Mouse (Mus musculus) cerebellum, adult 2 months (tissue): Measurements from ENCODE around the gene Ermard. TPM values are rescaled to one million over a fixed set of nuclear protein-coding genes. Genes with fewer than 3 reads are reported as not detected.
"Not testable (repeated sequence)": the region's sequence is repeated elsewhere in the genome, so short reads cannot be mapped to it uniquely, and the experiment has no call there.

ENCODE experiments used
- DNase-seq, 2 experiments: peaks; one replicate each; pipeline ENCODE4 v3.0.0; 2021
- H3K27ac ChIP-seq: fragments of 200-500 bp; 2 replicates; pipeline ENCODE4 v1.5.1; 2012; ENCODE audit warnings: low read length, control low read depth, inconsistent platforms; ENCODE audit not compliant: insufficient read depth
- H3K27me3 ChIP-seq: fragments of 200-500 bp; 2 replicates; pipeline ENCODE4 v1.6.1; 2012; ENCODE audit warnings: inconsistent platforms, mild to moderate bottlenecking, low read length, moderate library complexity; ENCODE audit not compliant: control insufficient read depth, insufficient read depth
- H3K4me1 ChIP-seq: fragments of 200-500 bp; 2 replicates; pipeline ENCODE4 v1.6.1; 2011; ENCODE audit warnings: low read length; ENCODE audit not compliant: control insufficient read depth, insufficient read depth
- H3K4me3 ChIP-seq: fragments of 200-500 bp; replicated peaks from 2 replicates; pipeline ENCODE3; 2011; ENCODE audit warnings: mild to moderate bottlenecking, low read depth, low read length, control low read depth; ENCODE audit not compliant: insufficient read depth
- WGBS: fragments of 180-500 bp; shearing (Covaris S2); methylation state at CpG from one replicate; pipeline ENCODE4 v1.1.7; 2018; 5-methylcytosine and 5-hydroxymethylcytosine counted together
- polyA plus RNA-seq: library from polyadenylated mRNA; depleted of rRNA; stranded (reverse); fragments of >200 nt; gene quantifications from 2 replicates; pipeline ENCODE4 v1.2.3, GENCODE M21; 2012; rRNA removed

The Ermard gene
- polyA plus RNA-seq, result 107 and 119 TPM in 2 replicates

DNA sequence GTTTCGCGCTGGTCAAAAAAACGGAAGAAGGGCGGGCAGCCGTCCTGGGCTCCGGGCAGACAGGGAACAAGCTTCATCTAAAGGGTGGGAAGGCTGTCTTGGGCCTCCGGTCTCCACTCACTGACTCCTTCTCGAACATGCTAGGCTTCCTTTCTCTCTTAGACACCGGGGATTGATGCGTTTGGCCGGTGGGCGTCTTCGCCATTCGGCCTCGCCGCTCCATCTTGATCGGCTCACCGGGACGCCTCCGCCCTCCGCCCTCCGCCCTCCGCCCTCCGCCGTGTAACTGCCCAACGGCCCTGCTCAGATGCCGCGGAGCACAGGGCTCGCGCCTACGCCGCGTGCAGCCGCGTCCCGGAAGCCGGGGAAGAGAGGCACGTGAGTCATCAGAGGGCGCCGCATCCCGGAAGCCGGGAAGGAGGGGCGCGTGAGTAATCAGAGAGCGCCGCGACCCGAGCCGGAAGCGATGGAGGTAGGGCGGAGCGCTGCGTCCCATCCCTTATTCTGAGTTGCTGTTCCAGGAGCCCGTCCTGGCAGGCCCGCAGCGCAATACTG lies at the start of gene Ermard, which contains the start of the genes Tcte3 and Gm3448:
Gene Ermard (plus strand): TSS at position 34 of the 555 bp plus-strand sequence.
Gene Tcte3 (minus strand): TSS at position 314 of the 555 bp plus-strand sequence.
Gene Gm3448 (minus strand): TSS at position 363 of the 555 bp plus-strand sequence.
- H3K4me1 ChIP-seq, H3K4me3 ChIP-seq, H3K27ac ChIP-seq, H3K27me3 ChIP-seq: not testable (repeated sequence)
- peak; percentile 57 to 71 for DNase-seq
- no CpG with 5 or more reads among the region's 56 CpGs for WGBS

DNA sequence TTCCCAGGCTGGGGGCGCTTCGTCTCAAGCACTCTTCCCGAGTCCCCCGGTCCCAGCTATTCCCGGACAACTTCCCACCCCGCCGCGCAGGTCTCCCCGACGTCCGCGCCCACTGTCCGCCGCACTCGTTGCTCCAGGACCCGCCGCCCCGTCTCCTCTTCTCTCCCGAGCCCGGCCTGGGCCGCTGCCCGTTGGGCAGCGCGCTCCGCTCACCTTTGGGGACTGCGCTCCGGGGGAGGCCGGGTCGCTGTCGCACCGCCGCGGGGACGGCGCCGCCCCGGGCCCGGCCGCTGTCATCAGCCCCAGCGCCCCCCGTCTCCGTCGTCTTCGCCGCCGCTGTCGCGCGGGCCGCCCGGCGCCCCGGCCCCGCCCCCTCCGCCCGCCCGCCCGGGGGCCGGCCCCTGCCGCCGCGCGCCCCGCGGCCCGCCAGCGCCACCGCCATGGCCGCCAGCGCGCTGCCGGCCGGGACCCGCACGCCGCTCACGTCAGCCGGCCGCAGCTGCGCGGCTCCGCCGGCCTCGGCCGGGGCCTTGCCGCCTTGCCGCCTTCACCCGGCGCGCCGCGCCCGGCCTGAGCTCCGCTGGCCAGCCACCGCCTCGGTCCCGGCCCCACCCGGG lies 48.4 kb upstream of the Ermard start:
- not testable (repeated sequence) for H3K4me1 ChIP-seq, H3K27me3 ChIP-seq, H3K4me3 ChIP-seq, H3K27ac ChIP-seq, DNase-seq
- no CpG with 5 or more reads among the region's 98 CpGs for WGBS

DNA sequence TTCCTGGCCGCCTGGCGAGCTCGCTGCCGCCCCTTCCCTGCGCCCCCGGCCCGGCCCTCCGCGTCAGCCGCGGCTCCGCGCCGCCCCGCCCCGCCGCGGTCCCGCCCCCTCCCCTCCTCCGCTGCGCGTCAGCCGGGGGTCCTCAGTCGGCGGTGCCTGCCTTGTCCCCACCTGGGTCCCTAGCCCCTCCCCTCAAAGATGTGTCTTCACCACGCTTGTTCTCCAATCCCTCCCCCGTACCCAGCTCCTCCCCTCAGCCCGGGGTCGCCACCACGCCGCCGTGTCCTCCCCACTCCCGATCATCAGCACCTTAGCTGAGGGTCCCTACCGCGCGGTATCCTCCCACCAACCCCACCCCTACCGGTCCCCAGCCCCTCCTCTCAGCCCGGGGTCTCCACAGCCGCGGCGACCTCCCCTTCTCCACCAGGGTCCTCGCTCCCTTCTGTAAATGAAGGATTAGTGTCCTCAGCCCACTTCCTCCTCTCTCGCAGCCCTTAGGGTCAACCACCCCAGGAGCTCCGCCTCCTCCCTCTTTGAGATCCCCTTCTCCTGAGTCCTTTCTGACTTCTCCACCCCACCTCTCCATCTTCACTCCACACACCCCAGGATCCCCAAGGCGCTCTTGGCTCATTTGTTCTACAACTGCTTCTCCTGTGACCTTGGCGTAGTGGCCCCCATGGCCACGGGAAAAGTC lies 47.7 kb upstream of the Ermard start:
- not testable (repeated sequence) for H3K27me3 ChIP-seq, H3K4me1 ChIP-seq, H3K27ac ChIP-seq, H3K4me3 ChIP-seq, DNase-seq
- no CpG with 5 or more reads among the region's 47 CpGs for WGBS

DNA sequence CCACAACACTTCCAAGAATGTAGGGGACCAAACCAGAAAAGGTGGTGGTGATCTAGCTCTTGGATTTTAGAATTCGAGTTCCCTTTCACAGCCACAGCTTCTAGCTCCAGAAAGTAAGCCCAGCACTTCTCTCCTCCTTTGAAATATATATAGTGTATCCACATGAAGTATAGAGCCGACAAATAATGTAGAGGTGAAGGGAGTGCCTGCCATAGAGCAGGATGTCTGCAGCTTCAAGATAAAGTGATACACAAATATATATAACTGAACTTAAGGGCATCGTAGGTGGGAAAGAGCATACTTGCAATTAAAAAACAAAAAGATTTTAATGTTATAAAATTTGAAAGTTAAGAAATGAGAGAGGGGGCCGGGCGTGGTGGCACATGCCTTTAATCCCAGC lies 46.9 kb upstream of the Ermard start:
- not testable (repeated sequence) for H3K4me3 ChIP-seq, H3K4me1 ChIP-seq, H3K27ac ChIP-seq, H3K27me3 ChIP-seq, DNase-seq
- WGBS, result no CpG with 5 or more reads among the region's 5 CpGs

DNA sequence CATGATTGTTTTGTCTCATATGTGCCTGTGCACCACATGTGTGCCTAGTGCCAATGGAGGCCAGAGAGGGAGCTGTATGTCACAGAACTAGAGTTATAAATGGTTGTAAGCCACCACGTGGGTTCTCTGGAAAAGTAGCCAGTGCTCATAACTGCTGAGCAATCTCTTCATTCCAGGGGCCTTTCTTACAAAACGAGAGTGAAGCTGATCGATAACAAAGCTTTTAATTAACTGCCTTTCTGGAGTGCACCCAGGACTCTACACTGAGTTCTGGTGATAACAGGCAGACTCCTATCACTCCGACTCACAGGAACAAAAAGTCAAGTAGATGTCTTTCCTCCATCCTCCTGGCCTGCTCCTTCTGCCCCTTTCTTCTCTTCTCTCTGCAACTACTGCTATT lies 41.0 kb upstream of the Ermard start:
- WGBS, result no CpG with 5 or more reads among the region's 4 CpGs
- not testable (repeated sequence) for H3K27ac ChIP-seq, H3K27me3 ChIP-seq, DNase-seq, H3K4me1 ChIP-seq, H3K4me3 ChIP-seq

DNA sequence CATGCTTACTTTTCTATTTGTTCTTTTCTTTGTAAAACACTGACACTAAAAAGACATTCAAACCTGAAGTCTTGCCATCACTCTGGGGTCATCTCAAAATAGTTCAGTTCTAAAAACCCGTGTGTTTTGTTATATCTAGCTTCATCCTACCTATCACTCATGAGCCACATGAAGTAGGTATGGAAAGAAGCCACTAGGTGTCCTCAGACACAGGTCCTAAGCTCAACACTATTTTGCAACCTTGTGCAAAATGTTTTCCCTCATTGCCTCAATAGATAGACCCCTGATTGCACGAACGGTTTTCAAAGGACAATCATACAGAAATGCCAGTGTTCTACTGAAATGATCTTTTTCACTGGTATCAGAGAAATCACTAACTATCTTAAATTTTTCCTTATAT lies 31.9 kb upstream of the Ermard start:
- not testable (repeated sequence) for H3K4me1 ChIP-seq, H3K4me3 ChIP-seq, H3K27me3 ChIP-seq, DNase-seq, H3K27ac ChIP-seq
- no CpG with 5 or more reads among the region's 3 CpGs for WGBS

DNA sequence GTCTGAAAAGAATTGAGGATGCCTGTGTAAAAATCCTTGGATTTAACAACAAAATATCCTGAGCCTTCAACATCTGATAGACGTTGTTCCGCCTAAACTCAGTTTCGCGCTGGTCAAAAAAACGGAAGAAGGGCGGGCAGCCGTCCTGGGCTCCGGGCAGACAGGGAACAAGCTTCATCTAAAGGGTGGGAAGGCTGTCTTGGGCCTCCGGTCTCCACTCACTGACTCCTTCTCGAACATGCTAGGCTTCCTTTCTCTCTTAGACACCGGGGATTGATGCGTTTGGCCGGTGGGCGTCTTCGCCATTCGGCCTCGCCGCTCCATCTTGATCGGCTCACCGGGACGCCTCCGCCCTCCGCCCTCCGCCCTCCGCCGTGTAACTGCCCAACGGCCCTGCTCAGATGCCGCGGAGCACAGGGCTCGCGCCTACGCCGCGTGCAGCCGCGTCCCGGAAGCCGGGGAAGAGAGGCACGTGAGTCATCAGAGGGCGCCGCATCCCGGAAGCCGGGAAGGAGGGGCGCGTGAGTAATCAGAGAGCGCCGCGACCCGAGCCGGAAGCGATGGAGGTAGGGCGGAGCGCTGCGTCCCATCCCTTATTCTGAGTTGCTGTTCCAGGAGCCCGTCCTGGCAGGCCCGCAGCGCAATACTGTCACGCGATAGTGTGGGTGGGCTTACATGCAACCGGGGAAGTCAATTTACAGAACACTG lies 31.1 kb upstream of the Ermard start, which contains the start of gene Gm3435:
Gene Gm3435 (plus strand): TSS at position 471 of the 708 bp plus-strand sequence.
- not testable (repeated sequence) for H3K27me3 ChIP-seq, H3K4me1 ChIP-seq, H3K27ac ChIP-seq, H3K4me3 ChIP-seq, DNase-seq
- WGBS, result no CpG with 5 or more reads among the region's 60 CpGs

DNA sequence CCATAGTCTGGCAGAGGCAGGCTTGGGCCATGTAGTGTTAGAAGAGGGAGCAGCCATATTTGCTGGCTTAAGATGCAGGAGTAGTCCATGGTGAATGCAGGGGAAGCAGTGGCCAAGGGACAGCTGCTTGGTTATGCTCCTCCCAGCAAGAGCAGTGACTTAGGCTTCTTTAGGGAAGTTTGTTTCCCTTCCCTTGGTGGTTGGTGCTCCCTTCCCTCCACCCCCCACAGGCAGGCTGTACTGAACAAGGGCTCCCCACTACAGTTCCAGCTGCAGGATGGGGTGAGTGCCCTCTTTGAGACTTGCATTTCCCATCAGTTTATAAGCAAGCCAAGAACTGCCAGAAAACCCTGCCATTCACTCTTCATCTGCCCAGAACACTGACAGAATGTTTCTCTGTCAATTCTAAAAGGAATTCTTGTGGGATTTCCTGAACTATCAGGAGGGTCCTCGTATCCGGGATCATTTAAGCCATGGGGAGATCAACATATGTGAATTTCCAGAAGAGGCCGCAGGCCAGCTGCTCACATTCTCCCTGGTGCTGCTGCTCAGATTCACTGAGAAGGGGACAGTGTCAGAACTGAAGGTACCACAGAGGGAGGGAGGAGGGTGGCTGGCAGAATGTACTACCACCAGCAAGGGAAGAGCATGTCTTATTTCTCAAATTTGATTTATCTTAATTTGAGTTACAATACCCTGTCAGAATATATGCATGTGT lies 19.3 kb upstream of the Ermard start:
- 71% methylated on average over 3 of the region's 3 CpGs for WGBS

DNA sequence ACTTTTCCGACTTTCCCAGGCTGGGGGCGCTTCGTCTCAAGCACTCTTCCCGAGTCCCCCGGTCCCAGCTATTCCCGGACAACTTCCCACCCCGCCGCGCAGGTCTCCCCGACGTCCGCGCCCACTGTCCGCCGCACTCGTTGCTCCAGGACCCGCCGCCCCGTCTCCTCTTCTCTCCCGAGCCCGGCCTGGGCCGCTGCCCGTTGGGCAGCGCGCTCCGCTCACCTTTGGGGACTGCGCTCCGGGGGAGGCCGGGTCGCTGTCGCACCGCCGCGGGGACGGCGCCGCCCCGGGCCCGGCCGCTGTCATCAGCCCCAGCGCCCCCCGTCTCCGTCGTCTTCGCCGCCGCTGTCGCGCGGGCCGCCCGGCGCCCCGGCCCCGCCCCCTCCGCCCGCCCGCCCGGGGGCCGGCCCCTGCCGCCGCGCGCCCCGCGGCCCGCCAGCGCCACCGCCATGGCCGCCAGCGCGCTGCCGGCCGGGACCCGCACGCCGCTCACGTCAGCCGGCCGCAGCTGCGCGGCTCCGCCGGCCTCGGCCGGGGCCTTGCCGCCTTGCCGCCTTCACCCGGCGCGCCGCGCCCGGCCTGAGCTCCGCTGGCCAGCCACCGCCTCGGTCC lies 17.0 kb upstream of the Ermard start:
- H3K4me3 ChIP-seq, H3K27me3 ChIP-seq, H3K27ac ChIP-seq, H3K4me1 ChIP-seq, DNase-seq: not testable (repeated sequence)
- no CpG with 5 or more reads among the region's 97 CpGs for WGBS

More for the DNA sequence above, 19.3 kb upstream of the Ermard start:
- not testable (repeated sequence) for H3K4me3 ChIP-seq, H3K4me1 ChIP-seq, H3K27ac ChIP-seq, H3K27me3 ChIP-seq
- DNase-seq, result peak; percentile 3 to 14

DNA sequence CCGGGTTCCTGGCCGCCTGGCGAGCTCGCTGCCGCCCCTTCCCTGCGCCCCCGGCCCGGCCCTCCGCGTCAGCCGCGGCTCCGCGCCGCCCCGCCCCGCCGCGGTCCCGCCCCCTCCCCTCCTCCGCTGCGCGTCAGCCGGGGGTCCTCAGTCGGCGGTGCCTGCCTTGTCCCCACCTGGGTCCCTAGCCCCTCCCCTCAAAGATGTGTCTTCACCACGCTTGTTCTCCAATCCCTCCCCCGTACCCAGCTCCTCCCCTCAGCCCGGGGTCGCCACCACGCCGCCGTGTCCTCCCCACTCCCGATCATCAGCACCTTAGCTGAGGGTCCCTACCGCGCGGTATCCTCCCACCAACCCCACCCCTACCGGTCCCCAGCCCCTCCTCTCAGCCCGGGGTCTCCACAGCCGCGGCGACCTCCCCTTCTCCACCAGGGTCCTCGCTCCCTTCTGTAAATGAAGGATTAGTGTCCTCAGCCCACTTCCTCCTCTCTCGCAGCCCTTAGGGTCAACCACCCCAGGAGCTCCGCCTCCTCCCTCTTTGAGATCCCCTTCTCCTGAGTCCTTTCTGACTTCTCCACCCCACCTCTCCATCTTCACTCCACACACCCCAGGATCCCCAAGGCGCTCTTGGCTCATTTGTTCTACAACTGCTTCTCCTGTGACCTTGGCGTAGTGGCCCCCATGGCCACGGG lies 16.4 kb upstream of the Ermard start:
- no CpG with 5 or more reads among the region's 48 CpGs for WGBS
- DNase-seq, H3K4me1 ChIP-seq, H3K27ac ChIP-seq, H3K4me3 ChIP-seq, H3K27me3 ChIP-seq: not testable (repeated sequence)

DNA sequence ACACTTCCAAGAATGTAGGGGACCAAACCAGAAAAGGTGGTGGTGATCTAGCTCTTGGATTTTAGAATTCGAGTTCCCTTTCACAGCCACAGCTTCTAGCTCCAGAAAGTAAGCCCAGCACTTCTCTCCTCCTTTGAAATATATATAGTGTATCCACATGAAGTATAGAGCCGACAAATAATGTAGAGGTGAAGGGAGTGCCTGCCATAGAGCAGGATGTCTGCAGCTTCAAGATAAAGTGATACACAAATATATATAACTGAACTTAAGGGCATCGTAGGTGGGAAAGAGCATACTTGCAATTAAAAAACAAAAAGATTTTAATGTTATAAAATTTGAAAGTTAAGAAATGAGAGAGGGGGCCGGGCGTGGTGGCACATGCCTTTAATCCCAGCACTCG lies 15.5 kb upstream of the Ermard start:
- not testable (repeated sequence) for DNase-seq, H3K27ac ChIP-seq, H3K27me3 ChIP-seq, H3K4me3 ChIP-seq, H3K4me1 ChIP-seq
- no CpG with 5 or more reads among the region's 6 CpGs for WGBS
